Comparison of ENCODE assay signal across 8 mouse cellular contexts in genomic region chr5:90588708-90589595, GRCm38 (mm10). TPM values are rescaled to one million over a fixed set of nuclear protein-coding genes. Genes with fewer than 3 reads are reported as not detected.
DNase-seq lines count a peak whose midpoint lies in the region; ATAC-seq and TF ChIP-seq lines count a peak whose summit lies in the region.

No protein-coding gene starts in this region.

- peak overlapping the region; percentile 43 for H3K4me2 ChIP-seq in forebrain, embryonic 11.5 days (ENCODE audit: low read depth, low read length, severe bottlenecking)
- peak overlapping the region; percentile 56 for H3K4me2 ChIP-seq in heart, postnatal 0 days (ENCODE audit: low read depth, low read length)
- H3K4me2 ChIP-seq in liver, embryonic 13.5 days = peak overlapping the region; percentile 62

- ATAC-seq in forebrain, embryonic 11.5 days (replicated peaks; ENCODE audit: low FRiP score) = peak; percentile 66
- no peak for ATAC-seq in heart, postnatal 0 days (ENCODE audit: insufficient read depth, low read depth)
- ATAC-seq in liver, embryonic 13.5 days (ENCODE audit: low read depth) = no peak

- no peak overlapping the region for H3K27ac ChIP-seq in forebrain, embryonic 11.5 days (ENCODE audit: low read depth, low read length)
- no peak overlapping the region for H3K27ac ChIP-seq in heart, postnatal 0 days (ENCODE audit: low read depth)
- no peak overlapping the region for H3K27ac ChIP-seq in liver, embryonic 13.5 days

- no peak for TF ChIP-seq EP300 in heart, postnatal 0 days (IDR thresholded peaks at IDR 0.05; ENCODE audit: low read depth)

- H3K9ac ChIP-seq in forebrain, embryonic 11.5 days (ENCODE audit: low read length) = no peak overlapping the region
- no peak overlapping the region for H3K9ac ChIP-seq in heart, postnatal 0 days (replicated peaks; ENCODE audit: low read depth, low read length)
- H3K9ac ChIP-seq in liver, embryonic 13.5 days = no peak overlapping the region

- no peaks in the 10 kb centered on the region for H3K4me1 ChIP-seq in forebrain, embryonic 11.5 days (replicated peaks; ENCODE audit: control insufficient read depth, insufficient read depth, low read length)
- no peaks in the 10 kb centered on the region for H3K4me1 ChIP-seq in heart, postnatal 0 days (ENCODE audit: control insufficient read depth, insufficient read depth)
- peaks cover 3% of the 10 kb centered on the region; the same call in 1 of the 2 replicates for H3K4me1 ChIP-seq in liver, embryonic 13.5 days (replicated peaks)

- H3K4me3 ChIP-seq in forebrain, embryonic 11.5 days (ENCODE audit: low read depth, low read length) = peak overlapping the region; percentile 23
- peak overlapping the region; percentile 26 for H3K4me3 ChIP-seq in heart, postnatal 0 days (ENCODE audit: low read depth, low read length)
- H3K4me3 ChIP-seq in liver, embryonic 13.5 days (replicated peaks) = peak overlapping the region; percentile 39

- no peaks in the 10 kb centered on the region for H3K9me3 ChIP-seq in forebrain, embryonic 11.5 days (ENCODE audit: control insufficient read depth, low read length)
- H3K9me3 ChIP-seq in heart, postnatal 0 days (replicated peaks; ENCODE audit: control insufficient read depth, low read length) = no peaks in the 10 kb centered on the region
- H3K9me3 ChIP-seq in liver, embryonic 13.5 days (replicated peaks) = no peaks in the 10 kb centered on the region

- TF ChIP-seq CTCF in heart, postnatal 0 days (IDR thresholded peaks at IDR 0.05; ENCODE audit: low read depth) = peak; percentile 90

- DNase-seq in ES-CJ7 (ENCODE audit: low read depth, low spot score) = peak; percentile 70
- DNase-seq in c-Kit-positive CD71-positive TER-119-positive erythroid progenitor cells, embryonic 14.5 days (ENCODE audit: low spot score) = peak; percentile 56
- DNase-seq in forebrain, embryonic 11.5 days (ENCODE audit: low spot score) = peak; percentile 76
- peak; percentile 63 for DNase-seq in heart, postnatal 0 days (ENCODE audit: low spot score)
- DNase-seq in kidney, postnatal 36 days = peak; percentile 64 to 74
- peak; percentile 27 for DNase-seq in liver, embryonic 13.5 days
- peak; percentile 73 for DNase-seq in neural tube, embryonic 10.5 days (ENCODE audit: extremely low spot score, low spot score)
- DNase-seq in telencephalon, adult 2 months (ENCODE audit: low read depth, low spot score) = peak; percentile 83

- no peaks in the 10 kb centered on the region for H3K36me3 ChIP-seq in forebrain, embryonic 11.5 days (ENCODE audit: control insufficient read depth, insufficient read depth, low read length)
- no peaks in the 10 kb centered on the region for H3K36me3 ChIP-seq in heart, postnatal 0 days (replicated peaks; ENCODE audit: control insufficient read depth, insufficient read depth, low read length)
- H3K36me3 ChIP-seq in liver, embryonic 13.5 days = no peaks in the 10 kb centered on the region

- H3K27me3 ChIP-seq in forebrain, embryonic 11.5 days (ENCODE audit: control insufficient read depth, insufficient read depth, low read length) = no peaks in the 10 kb centered on the region
- H3K27me3 ChIP-seq in heart, postnatal 0 days (ENCODE audit: control insufficient read depth, insufficient read depth, low read length) = no peaks in the 10 kb centered on the region
- H3K27me3 ChIP-seq in liver, embryonic 13.5 days = no peaks in the 10 kb centered on the region

- 26% methylated on average over 25 of the region's 25 CpGs for WGBS in forebrain, embryonic 11.5 days
- WGBS in heart, postnatal 0 days = 22% methylated on average over 25 of the region's 25 CpGs
- 22% methylated on average over 25 of the region's 25 CpGs for WGBS in liver, embryonic 13.5 days (ENCODE audit: insufficient replicate concordance)

RNA-seq across cellular contexts. Expression of gene 5830473C10Rik, which starts 28.0 kb away (rescaled TPM):
- polyA plus RNA-seq in forebrain, embryonic 11.5 days (2014; fragmentation: Nextera tagmentation; extraction: Ambion mirVana) = not detected in 2 replicates
- not detected in 2 replicates for total RNA-seq in heart, postnatal 0 days (2014; rRNA removed; ENCODE audit: low replicate concordance)
- polyA plus RNA-seq in heart, postnatal 0 days (2015; fragmentation: Nextera tagmentation; extraction: Ambion mirVana) = not detected in 2 replicates
- 0.28 and 0.42 TPM in 2 replicates for polyA plus RNA-seq in liver, embryonic 13.5 days (2015; fragmentation: Nextera tagmentation; extraction: Ambion mirVana)

RNA-seq across cellular contexts. Expression of gene Rassf6, which starts 51.5 kb away (rescaled TPM):
- polyA plus RNA-seq in forebrain, embryonic 11.5 days (2014; fragmentation: Nextera tagmentation; extraction: Ambion mirVana) = 0.51 and 0.52 TPM in 2 replicates
- 0.35 and 0.65 TPM in 2 replicates for total RNA-seq in heart, postnatal 0 days (2014; rRNA removed; ENCODE audit: low replicate concordance)
- 0.41 and 0.43 TPM in 2 replicates for polyA plus RNA-seq in heart, postnatal 0 days (2015; fragmentation: Nextera tagmentation; extraction: Ambion mirVana)
- 3.8 and 4.9 TPM in 2 replicates for polyA plus RNA-seq in liver, embryonic 13.5 days (2015; fragmentation: Nextera tagmentation; extraction: Ambion mirVana)

Comparison
In these comparisons a context has a peak if more than half of its experiments do, and no peak if none do; other contexts are left out.
1. DNase-seq: peak in every context shown above with its lines; median percentile 83 in telencephalon, adult 2 months; 76 in forebrain, embryonic 11.5 days; 73 in neural tube, embryonic 10.5 days; 70 in ES-CJ7; 69 in kidney, postnatal 36 days; 63 in heart, postnatal 0 days; 56 in c-Kit-positive CD71-positive TER-119-positive erythroid progenitor cells, embryonic 14.5 days; 27 in liver, embryonic 13.5 days.